In the genomic region with DNA sequence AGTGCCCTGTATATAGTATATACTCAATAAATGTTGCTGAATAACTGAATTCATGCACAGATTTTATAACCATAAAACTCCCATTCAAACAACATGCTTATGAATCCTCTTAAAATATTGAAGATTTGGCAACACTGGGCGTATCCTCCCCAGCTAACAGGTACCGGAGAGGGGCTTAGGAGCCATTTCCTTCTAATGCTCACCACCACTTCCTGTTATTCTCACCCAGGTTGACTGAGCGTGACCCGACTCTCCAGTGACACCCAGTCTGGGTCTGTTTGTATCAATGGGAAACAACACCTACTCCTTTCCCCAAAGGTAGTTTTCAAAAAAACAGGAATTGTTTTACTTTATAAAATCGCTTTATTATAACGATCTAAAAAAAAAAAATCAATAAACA, we compare ENCODE assay signal across 20 mouse cellular contexts. TPM values are rescaled to one million over a fixed set of nuclear protein-coding genes. Genes with fewer than 3 reads are reported as not detected.
DNase-seq lines count a peak whose midpoint lies in the region; ATAC-seq and TF ChIP-seq lines count a peak whose summit lies in the region.
"Had no signal": no experiment of that assay in that cellular context is flagged by ENCODE, and none has a peak within 500 bp of the region (broad histone marks: within the 10 kb centered on the region; RNA-seq: fewer than 3 reads in every experiment).

No protein-coding gene starts in this region.

- DNase-seq in 416B (ENCODE audit: low read depth): peak; percentile 22
- DNase-seq in spleen, adult 2 months (ENCODE audit: low read depth in 1 of 2, low spot score in 2 of 2): peak; percentile 67 to 75
- DNase-seq in gastrocnemius, postnatal 14 days: no peak
- no peak for DNase-seq in cerebellum, postnatal 14 days
- DNase-seq in urinary bladder, postnatal 36 days (ENCODE audit: low spot score in 2 of 2): no peak
- no peak for DNase-seq in adrenal gland, adult 8-10 months
- DNase-seq: adrenal gland, postnatal 10 days; cerebellum, adult 2 months; gastrocnemius, postnatal 36 days had no signal

- 9% methylated on average over 6 of the region's 6 CpGs for WGBS in spleen, adult 2 months

- H3K4me3 ChIP-seq in spleen, adult 2 months (ENCODE audit: extremely low read depth, insufficient read depth, insufficient read length): no peak overlapping the region
- H3K4me3 ChIP-seq: embryonic facial prominence, embryonic 10.5 days; erythroblast, embryonic 14.5 days; heart, embryonic 12.5 days had no signal

- H3K36me3 ChIP-seq in spleen, adult 2 months (ENCODE audit: control insufficient read depth, insufficient read depth, low read length): no peaks in the 10 kb centered on the region
- H3K36me3 ChIP-seq: embryonic facial prominence, embryonic 10.5 days; heart, embryonic 12.5 days had no signal

- TF ChIP-seq CTCF in spleen, adult 2 months (IDR thresholded peaks at IDR 0.05; ENCODE audit: extremely low read depth, insufficient read depth, insufficient read length, insufficient replicate concordance): no peak

- intact Hi-C loops in gastrocnemius, postnatal 14 days (cut with DNase I; ENCODE audit: low total_unique reads): no loop called here

- ATAC-seq in CD4-positive, CD25-positive, alpha-beta regulatory T cell, adult 4 months: peak; percentile 99
- peak; percentile 99 for ATAC-seq in inflammation-experienced regulatory T-cells, adult 6 months

- no peak for TF ChIP-seq POLR2A in spleen, adult 2 months (IDR thresholded peaks at IDR 0.05; ENCODE audit: low read depth, low read length)

- no peaks in the 10 kb centered on the region for H3K27me3 ChIP-seq in spleen, adult 2 months (ENCODE audit: control insufficient read depth, insufficient read depth, low read length)
- H3K27me3 ChIP-seq: heart, embryonic 12.5 days had no signal

- peaks cover 20% of the 10 kb centered on the region for H3K4me1 ChIP-seq in spleen, adult 2 months (ENCODE audit: control insufficient read depth, insufficient read depth, insufficient read length)
- H3K4me1 ChIP-seq: embryonic facial prominence, embryonic 10.5 days; heart, embryonic 12.5 days had no signal

- H3K27ac ChIP-seq in spleen, adult 2 months (ENCODE audit: insufficient read depth, low read length): no peak overlapping the region
- H3K27ac ChIP-seq: embryonic facial prominence, embryonic 10.5 days; kidney, postnatal 0 days had no signal

RNA-seq across cellular contexts. Expression of gene Cd55, which starts 12.4 kb away (rescaled TPM):
- polyA plus RNA-seq in CD4-positive, CD25-positive, alpha-beta regulatory T cell, adult 4 months (2017; shearing (Covaris generic)): 10 to 100 TPM; 32.3 to 39.3 TPM
- 10 to 100 TPM; 22.5 to 38.6 (median 31.5) TPM for polyA plus RNA-seq in inflammation-experienced regulatory T-cells, adult 6 months (2017; shearing (Covaris generic))
- 38.1 and 40.4 TPM in 2 replicates for polyA plus RNA-seq in spleen, adult 2 months (2012; rRNA removed)
- total RNA-seq in gastrocnemius, postnatal 14 days (2021): 10 to 100 TPM; 24.3 to 35.9 TPM
- total RNA-seq in adrenal gland, adult 8-10 months (2022): 10 to 100 TPM; 15.7 to 29.0 (median 20.0) TPM

RNA-seq across cellular contexts. Expression of gene Cd55b, which starts 52.1 kb away (rescaled TPM):
- not detected for polyA plus RNA-seq in CD4-positive, CD25-positive, alpha-beta regulatory T cell, adult 4 months (2017; shearing (Covaris generic))
- not detected for polyA plus RNA-seq in inflammation-experienced regulatory T-cells, adult 6 months (2017; shearing (Covaris generic))
- polyA plus RNA-seq in spleen, adult 2 months (2012; rRNA removed): not detected in 2 replicates
- total RNA-seq in gastrocnemius, postnatal 14 days (2021): under 1 TPM; 0.42 to 0.66 TPM
- under 1 TPM in 1 of 4 experiments, not detected in 3; 0.65 TPM for total RNA-seq in adrenal gland, adult 8-10 months (2022)
- total RNA-seq: layer of hippocampus, adult 8-10 months; left cerebral cortex, postnatal 10 days had no signal
- polyA plus RNA-seq: cerebellum, adult 2 months; embryonic facial prominence, embryonic 10.5 days; erythroblast, embryonic 14.5 days; heart, embryonic 12.5 days; hindbrain, embryonic 11.5 days; intestine, embryonic 16.5 days; kidney, postnatal 0 days; limb, embryonic 14.5 days had no signal

Comparison
In these comparisons a context has a peak if more than half of its experiments do, and no peak if none do; other contexts are left out.
1. DNase-seq: peak in 416B (single experiment) and spleen, adult 2 months (2 of 2); none in gastrocnemius, postnatal 14 days (single experiment), cerebellum, postnatal 14 days (0 of 2), urinary bladder, postnatal 36 days (0 of 2) and adrenal gland, adult 8-10 months (single experiment).